Mouse (Mus musculus) left cerebral cortex, adult 2 months (tissue): Measurements from ENCODE around the gene 1600014C23Rik. TPM values are rescaled to one million over a fixed set of nuclear protein-coding genes. Genes with fewer than 3 reads are reported as not detected.

ENCODE experiments used
- DNase-seq, 2 experiments: peaks; one replicate each; pipeline ENCODE4 v3.0.0; 2021 to 2022; ENCODE audit warnings: low spot score in 2 of 2, mixed read lengths in 1 of 2; ENCODE audit errors: extremely low spot score in 1 of 2
- H3K27ac ChIP-seq: fragments of 200-600 bp; 2 replicates; pipeline ENCODE4 v1.8.1; 2022
- H3K4me3 ChIP-seq: fragments of 200-600 bp; 2 replicates; pipeline ENCODE4 v1.8.1; 2022
- CTCF ChIP-seq: fragments of 200-600 bp; IDR thresholded peaks from 2 replicates; pipeline ENCODE4 v1.8.1; 2022; ENCODE audit warnings: antibody characterized with exemption, mild to moderate bottlenecking, moderate library complexity
- intact Hi-C: fragments of 180-260 bp; cut with DNase I; formaldehyde crosslinking; loops from one replicate; pipeline ENCODE4 v1.15.1; 2025
- total RNA-seq, 2 experiments: library from RNA; stranded (reverse); gene quantifications; 2 replicates each; pipeline ENCODE4 v1.2.3; 2021

Gene 1600014C23Rik
- total RNA-seq, 2 experiments from 2014 or later, result not detected

- Histone ChIP-seq H3K27ac (peak overlapping the region; percentile 75), H3K4me3 (no peak overlapping the region)
- intact Hi-C loops, result no loop called here
- no peak for TF ChIP-seq CTCF
- DNase-seq, result no peak
Measured at GRCm38 (mm10) chr17:45734333-45734732, 689 bp upstream of the 1600014C23Rik start.

- peak overlapping the region; percentile 39; the same call in 1 of the 2 replicates for H3K4me3 ChIP-seq
- TF ChIP-seq CTCF, result no peak
- intact Hi-C loops, result no loop called here
- DNase-seq, result no peak
- peak overlapping the region; percentile 55; the same call in 1 of the 2 replicates for H3K27ac ChIP-seq
Measured at GRCm38 (mm10) chr17:45733038-45733734, 458 bp downstream of the 1600014C23Rik start.

GRCm38 (mm10) chr17:45731172-45731864 is 2.3 kb downstream of the 1600014C23Rik start:
- peak; percentile 99 for TF ChIP-seq CTCF
- peak; percentile 84 to 92 for DNase-seq
- Histone ChIP-seq H3K4me3 (no peak overlapping the region), H3K27ac (no peak overlapping the region)
- intact Hi-C loops, result loop anchor here (1.0 to 2.0 kb wide), 2 partner anchors 401 to 439 kb away; no protein-coding TSS in a partner anchor

- DNase-seq, result no peak
- no peak for TF ChIP-seq CTCF
- Histone ChIP-seq H3K27ac (no peak overlapping the region), H3K4me3 (no peak overlapping the region)
- intact Hi-C loops, result loop anchor here (1.0 to 2.0 kb wide), 2 partner anchors 402 to 440 kb away; no protein-coding TSS in a partner anchor
Measured at GRCm38 (mm10) chr17:45730696-45731095, 2.9 kb downstream of the 1600014C23Rik start.

- DNase-seq, result no peak
- no peak overlapping the region for H3K4me3 ChIP-seq
- TF ChIP-seq CTCF, result no peak
- intact Hi-C loops, result no loop called here
- H3K27ac ChIP-seq, result no peak overlapping the region
Measured at GRCm38 (mm10) chr17:45729387-45729786, 4.3 kb downstream of the 1600014C23Rik start.

GRCm38 (mm10) chr17:45727983-45728723 is 5.5 kb downstream of the 1600014C23Rik start:
- H3K4me3 ChIP-seq, result no peak overlapping the region
- no peak for TF ChIP-seq CTCF

GRCm38 (mm10) chr17:45727481-45727880 is 6.2 kb downstream of the 1600014C23Rik start:
- H3K4me3 ChIP-seq, result no peak overlapping the region
- no peak for DNase-seq
- H3K27ac ChIP-seq, result no peak overlapping the region
- intact Hi-C loops, result no loop called here
- no peak for TF ChIP-seq CTCF

More at GRCm38 (mm10) chr17:45727983-45728723, 5.5 kb downstream of the 1600014C23Rik start:
- no peak overlapping the region for H3K27ac ChIP-seq
- intact Hi-C loops, result no loop called here
- no peak for DNase-seq

GRCm38 (mm10) chr17:45726249-45726648 is 7.4 kb downstream of the 1600014C23Rik start:
- no peak for DNase-seq
- intact Hi-C loops, result no loop called here
- Histone ChIP-seq H3K4me3 (no peak overlapping the region), H3K27ac (no peak overlapping the region)
- no peak for TF ChIP-seq CTCF

- no peak overlapping the region for H3K4me3 ChIP-seq
- 0 out of 2 replicates have a peak, but pooled peaks have one; percentile 0 for TF ChIP-seq CTCF
- no peak for DNase-seq
- no peak overlapping the region; the same call in 1 of the 2 replicates for H3K27ac ChIP-seq
- intact Hi-C loops, result loop anchor here (5.0 kb wide), 1 partner anchor 142 kb away; no protein-coding TSS in a partner anchor
Measured at GRCm38 (mm10) chr17:45724574-45724921, 9.1 kb downstream of the 1600014C23Rik start.

GRCm38 (mm10) chr17:45723732-45724573 is 9.7 kb downstream of the 1600014C23Rik start:
- intact Hi-C loops, result loop anchor here (5.0 kb wide), 1 partner anchor 142 kb away; no protein-coding TSS in a partner anchor
- peak; percentile 94 for TF ChIP-seq CTCF
- DNase-seq, result peak; percentile 75 to 88
- peak overlapping the region; percentile 74 for H3K27ac ChIP-seq
- H3K4me3 ChIP-seq, result peak overlapping the region; percentile 32

- DNase-seq, result peak; percentile 79 to 82
- intact Hi-C loops, result loop anchor here (1.0 kb wide), 2 partner anchors 40 to 55 kb away; no protein-coding TSS in a partner anchor
- no peak overlapping the region for H3K4me3 ChIP-seq
- H3K27ac ChIP-seq, result no peak overlapping the region
- peak; percentile 85 for TF ChIP-seq CTCF
Measured at GRCm38 (mm10) chr17:45718323-45718722, 15.3 kb downstream of the 1600014C23Rik start.
